Mouse (Mus musculus): ENCODE data around the gene Inpp1. TPM values are rescaled to one million over a fixed set of nuclear protein-coding genes. Genes with fewer than 3 reads are reported as not detected.

The Inpp1 gene
- total and polyA plus RNA-seq, 2 experiments from 2014 or later: 39.2 to 41.7 TPM

- no peaks in the 10 kb centered on the region for H3K4me1 ChIP-seq (ENCODE audit: insufficient read depth, low read length)
- TF ChIP-seq CTCF (IDR thresholded peaks at IDR 0.05; ENCODE audit: low read depth): no peak
- no peaks in the 10 kb centered on the region for H3K9me3 ChIP-seq (ENCODE audit: low read length)
- H3K27ac ChIP-seq: no peak overlapping the region
- ATAC-seq (0 out of 2 replicates have a peak, but pooled peaks have one; percentile 47), DNase-seq (ENCODE audit: low spot score) (peak; percentile 22)
- no peak overlapping the region for H3K4me2 ChIP-seq (ENCODE audit: low read depth, low read length)
- no peak overlapping the region for H3K4me3 ChIP-seq (ENCODE audit: low read length)
- no peak overlapping the region for H3K9ac ChIP-seq (replicated peaks; ENCODE audit: low read length)
- 59% methylated on average over 1 of the region's 1 CpGs for WGBS
- no peaks in the 10 kb centered on the region for H3K27me3 ChIP-seq (ENCODE audit: insufficient read depth, low read length)
- no peaks in the 10 kb centered on the region for H3K36me3 ChIP-seq (ENCODE audit: insufficient read depth, low read length)
These were observed 59.3 kb downstream of the Inpp1 start for GRCm38 (mm10) chr1:52758174-52758573.

- no peak for DNase-seq (ENCODE audit: low spot score)
- Histone ChIP-seq H3K27ac (no peak overlapping the region), H3K9me3 (ENCODE audit: low read length) (no peaks in the 10 kb centered on the region), H3K4me1 (ENCODE audit: insufficient read depth, low read length) (no peaks in the 10 kb centered on the region), H3K9ac (replicated peaks; ENCODE audit: low read length) (no peak overlapping the region), H3K36me3 (ENCODE audit: insufficient read depth, low read length) (no peaks in the 10 kb centered on the region), H3K4me3 (ENCODE audit: low read length) (no peak overlapping the region), H3K27me3 (ENCODE audit: insufficient read depth, low read length) (no peaks in the 10 kb centered on the region), H3K4me2 (ENCODE audit: low read depth, low read length) (no peak overlapping the region)
- TF ChIP-seq CTCF (IDR thresholded peaks at IDR 0.05; ENCODE audit: low read depth): no peak
- ATAC-seq: no peak
- WGBS: 89% methylated on average over 1 of the region's 1 CpGs
These were observed 63.2 kb downstream of the Inpp1 start for GRCm38 (mm10) chr1:52754331-52754730.

GRCm38 (mm10) chr1:52753828-52754227 is 63.7 kb downstream of the Inpp1 start:
- no peaks in the 10 kb centered on the region for H3K36me3 ChIP-seq (ENCODE audit: insufficient read depth, low read length)
- no peak overlapping the region for H3K4me2 ChIP-seq (ENCODE audit: low read depth, low read length)
- no peak for TF ChIP-seq CTCF (IDR thresholded peaks at IDR 0.05; ENCODE audit: low read depth)
- H3K9ac ChIP-seq (replicated peaks; ENCODE audit: low read length): no peak overlapping the region
- no peaks in the 10 kb centered on the region for H3K9me3 ChIP-seq (ENCODE audit: low read length)
- 89% methylated on average over 2 of the region's 2 CpGs for WGBS
- no peak overlapping the region for H3K27ac ChIP-seq
- H3K4me1 ChIP-seq (ENCODE audit: insufficient read depth, low read length): no peaks in the 10 kb centered on the region
- no peak overlapping the region for H3K4me3 ChIP-seq (ENCODE audit: low read length)
- H3K27me3 ChIP-seq (ENCODE audit: insufficient read depth, low read length): no peaks in the 10 kb centered on the region
- DNase-seq (ENCODE audit: low spot score) (no peak), ATAC-seq (no peak)

GRCm38 (mm10) chr1:52752706-52753105 is 64.8 kb downstream of the Inpp1 start:
- no peak overlapping the region for H3K27ac ChIP-seq
- H3K4me1 ChIP-seq (ENCODE audit: insufficient read depth, low read length): no peaks in the 10 kb centered on the region
- H3K9me3 ChIP-seq (ENCODE audit: low read length): no peaks in the 10 kb centered on the region
- no peak overlapping the region for H3K4me3 ChIP-seq (ENCODE audit: low read length)
- ATAC-seq (no peak), DNase-seq (ENCODE audit: low spot score) (no peak)
- no peak for TF ChIP-seq CTCF (IDR thresholded peaks at IDR 0.05; ENCODE audit: low read depth)
- H3K4me2 ChIP-seq (ENCODE audit: low read depth, low read length): no peak overlapping the region
- 72% methylated on average over 3 of the region's 3 CpGs for WGBS
- no peaks in the 10 kb centered on the region for H3K36me3 ChIP-seq (ENCODE audit: insufficient read depth, low read length)
- no peak overlapping the region for H3K9ac ChIP-seq (replicated peaks; ENCODE audit: low read length)
- no peaks in the 10 kb centered on the region for H3K27me3 ChIP-seq (ENCODE audit: insufficient read depth, low read length)

GRCm38 (mm10) chr1:52751634-52752033 is 65.9 kb downstream of the Inpp1 start:
- Histone ChIP-seq H3K9ac (replicated peaks; ENCODE audit: low read length) (no peak overlapping the region), H3K9me3 (ENCODE audit: low read length) (no peaks in the 10 kb centered on the region), H3K27ac (no peak overlapping the region), H3K36me3 (ENCODE audit: insufficient read depth, low read length) (no peaks in the 10 kb centered on the region), H3K4me1 (ENCODE audit: insufficient read depth, low read length) (no peaks in the 10 kb centered on the region), H3K4me3 (ENCODE audit: low read length) (no peak overlapping the region), H3K27me3 (ENCODE audit: insufficient read depth, low read length) (no peaks in the 10 kb centered on the region), H3K4me2 (ENCODE audit: low read depth, low read length) (no peak overlapping the region)
- DNase-seq (ENCODE audit: low spot score) (no peak), ATAC-seq (no peak)
- 84% methylated on average over 1 of the region's 1 CpGs for WGBS
- TF ChIP-seq CTCF (IDR thresholded peaks at IDR 0.05; ENCODE audit: low read depth): no peak

- 91% methylated on average over 1 of the region's 1 CpGs for WGBS
- Histone ChIP-seq H3K27me3 (ENCODE audit: insufficient read depth, low read length) (no peaks in the 10 kb centered on the region), H3K9me3 (ENCODE audit: low read length) (no peaks in the 10 kb centered on the region), H3K4me1 (ENCODE audit: insufficient read depth, low read length) (no peaks in the 10 kb centered on the region), H3K9ac (replicated peaks; ENCODE audit: low read length) (no peak overlapping the region), H3K4me3 (ENCODE audit: low read length) (no peak overlapping the region), H3K27ac (no peak overlapping the region), H3K4me2 (ENCODE audit: low read depth, low read length) (no peak overlapping the region), H3K36me3 (ENCODE audit: insufficient read depth, low read length) (no peaks in the 10 kb centered on the region)
- no peak for TF ChIP-seq CTCF (IDR thresholded peaks at IDR 0.05; ENCODE audit: low read depth)
- DNase-seq (ENCODE audit: low spot score) (no peak), ATAC-seq (no peak)
These were observed 67.5 kb downstream of the Inpp1 start for GRCm38 (mm10) chr1:52749978-52750377.

- Histone ChIP-seq H3K9ac (replicated peaks; ENCODE audit: low read length) (no peak overlapping the region), H3K27ac (no peak overlapping the region), H3K36me3 (ENCODE audit: insufficient read depth, low read length) (no peaks in the 10 kb centered on the region), H3K4me1 (ENCODE audit: insufficient read depth, low read length) (no peaks in the 10 kb centered on the region), H3K9me3 (ENCODE audit: low read length) (no peaks in the 10 kb centered on the region), H3K4me2 (ENCODE audit: low read depth, low read length) (no peak overlapping the region), H3K4me3 (ENCODE audit: low read length) (no peak overlapping the region), H3K27me3 (ENCODE audit: insufficient read depth, low read length) (no peaks in the 10 kb centered on the region)
- TF ChIP-seq CTCF (IDR thresholded peaks at IDR 0.05; ENCODE audit: low read depth): peak; percentile 79
- ATAC-seq (no peak), DNase-seq (ENCODE audit: low spot score) (peak; percentile 81)
- WGBS: 27% methylated on average over 3 of the region's 3 CpGs
These were observed 69.2 kb downstream of the Inpp1 start for GRCm38 (mm10) chr1:52748260-52748659.
